Mouse (Mus musculus) heart, adult 2 months (tissue): ENCODE results near the gene Olfr955.

Source experiments
- CTCF ChIP-seq: fragments of 200-600 bp; IDR thresholded peaks from 2 replicates; pipeline ENCODE4 v1.8.1; 2022; ENCODE audit warnings: antibody characterized with exemption, mild to moderate bottlenecking, moderate library complexity
- EP300 ChIP-seq: fragments of 200-500 bp; IDR thresholded peaks from 2 replicates; pipeline ENCODE4 v1.6.1; 2011; ENCODE audit warnings: low read depth, low read length, control low read depth; ENCODE audit not compliant: insufficient read depth
- POLR2A ChIP-seq: fragments of 200-500 bp; IDR thresholded peaks from 2 replicates; pipeline ENCODE4 v1.6.1; 2011; ENCODE audit warnings: mild to moderate bottlenecking, low read depth, low read length, control low read depth; ENCODE audit not compliant: insufficient read depth

DNA sequence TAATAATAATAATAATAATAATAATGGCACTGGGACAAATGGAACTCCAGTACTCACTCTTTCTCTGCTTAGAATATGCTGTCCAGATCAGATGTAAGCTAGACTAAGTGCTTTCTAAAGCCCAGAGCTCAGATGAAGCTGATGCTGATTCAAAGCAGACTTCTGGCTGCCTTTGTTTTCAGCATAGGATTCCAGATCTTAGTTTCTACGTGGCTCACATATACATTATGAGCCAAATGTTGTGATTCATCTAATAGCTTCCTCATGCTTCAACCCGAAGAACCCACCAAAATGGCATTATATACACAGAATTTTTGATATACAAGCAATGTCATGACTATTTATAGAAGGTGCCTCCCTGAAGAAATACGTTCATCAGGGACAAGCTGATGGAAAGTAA is 43.8 kb upstream of the Olfr955 start, which contains the start of gene Olfr957:
- no peak for TF ChIP-seq CTCF
- TF ChIP-seq EP300: no peak
- no peak for TF ChIP-seq POLR2A
